Mouse (Mus musculus): ENCODE measurements at regions not wholly inside any gene's neighbourhood (a gene's known extent, or its start where the extent isn't known, plus 50 kb on each side); places are given as distances from the start of the nearest gene placed in this dataset.

- no peak for TF ChIP-seq CTCF (IDR thresholded peaks at IDR 0.05; ENCODE audit: extremely low read depth, insufficient read length, insufficient replicate concordance, low read depth, low read length)
- TF ChIP-seq POLR2A (IDR thresholded peaks at IDR 0.05; ENCODE audit: low read depth, low read length): no peak
Measured at GRCm38 (mm10) chr2:161470844-161471243, 362.0 kb upstream of the Chd6 start.

Measured in small intestine, adult 2 months (tissue).